Mouse (Mus musculus) G1E (cell line): ENCODE results near the gene Fam133b.
A peak's percentile ranks its signal among the peaks of the same experiment; 100 is the strongest.

ENCODE experiments used
- CTCF ChIP-seq: IDR thresholded peaks from 2 replicates; pipeline ENCODE4 v1.5.1; 2012; ENCODE audit warnings: low read depth, low read length, inconsistent platforms, mixed read lengths
- GATA1 ChIP-seq: IDR thresholded peaks from 2 replicates; pipeline ENCODE4 v1.6.1; 2012; ENCODE audit warnings: borderline replicate concordance, low read length, inconsistent platforms, mixed read lengths
- GATA2 ChIP-seq: IDR thresholded peaks from 2 replicates; pipeline ENCODE4 v1.6.1; 2012; ENCODE audit warnings: low read depth, low read length, inconsistent platforms, borderline replicate concordance
- TAL1 ChIP-seq: conservative IDR thresholded peaks from 2 replicates; pipeline ENCODE4 v1.6.1; 2012; ENCODE audit warnings: low read depth, low read length, inconsistent platforms, mixed read lengths

DNA sequence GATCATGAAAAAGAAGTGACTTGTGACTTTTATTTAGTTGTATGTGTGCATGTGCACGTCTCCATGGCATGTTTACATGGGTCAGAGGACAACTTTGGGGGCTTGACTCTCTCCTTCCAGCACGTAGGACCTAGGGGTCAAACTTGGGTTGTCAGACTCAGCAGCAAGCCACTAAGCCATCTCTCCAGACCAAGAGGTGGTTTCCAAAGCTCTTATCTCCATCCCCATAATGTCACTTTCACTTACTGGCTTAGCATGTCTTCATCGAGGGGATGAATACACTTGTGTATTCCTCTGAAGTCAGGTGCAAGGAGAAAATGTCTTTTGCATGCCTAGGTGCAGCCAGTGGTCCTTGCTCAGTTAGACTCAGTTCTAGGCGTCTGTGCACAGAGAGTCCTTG is 39.2 kb upstream of the Fam133b start:
- TF ChIP-seq CTCF (no peak), GATA1 (no peak), GATA2 (no peak), TAL1 (peak; percentile 37; the same call in 1 of the 2 replicates)
